Mouse (Mus musculus) lung, postnatal 0 days (tissue): ENCODE measurements around the gene Aup1.

Experiments
- CTCF ChIP-seq: IDR thresholded peaks from 2 replicates; pipeline ENCODE4 v1.5.1; 2016; ENCODE audit warnings: antibody characterized with exemption, mild to moderate bottlenecking
- EP300 ChIP-seq: IDR thresholded peaks from 2 replicates; pipeline ENCODE4 v1.6.1; 2016; ENCODE audit warnings: antibody characterized with exemption, mild to moderate bottlenecking, control low read depth

GRCm38 (mm10) chr6:83037188-83037587 is 17.1 kb upstream of the Aup1 start:
- no peak for TF ChIP-seq CTCF
- no peak for TF ChIP-seq EP300
